Comparison of ENCODE assay signal across 12 mouse cellular contexts in genomic region chr15:32257340-32257739, GRCm38 (mm10). TPM values are rescaled to one million over a fixed set of nuclear protein-coding genes. Genes with fewer than 3 reads are reported as not detected.
A peak's percentile ranks its signal among the peaks of the same experiment; 100 is the strongest.
DNase-seq lines count a peak whose midpoint lies in the region; ATAC-seq and TF ChIP-seq lines count a peak whose summit lies in the region.
"Had no signal": no experiment of that assay in that cellular context is flagged by ENCODE, and none has a peak within 500 bp of the region (broad histone marks: within the 10 kb centered on the region; RNA-seq: fewer than 3 reads in every experiment).

No protein-coding gene starts in this region.

- no peak for TF ChIP-seq POLR2A in cerebellum, adult 2 months (IDR thresholded peaks at IDR 0.05; ENCODE audit: borderline replicate concordance, insufficient read depth, low read length)

- H3K9me3 ChIP-seq in forebrain, postnatal 0 days (ENCODE audit: low read length): peaks cover 3% of the 10 kb centered on the region; the same call in 1 of the 2 replicates
- peaks cover 6% of the 10 kb centered on the region; the same call in 1 of the 2 replicates for H3K9me3 ChIP-seq in forebrain, embryonic 10.5 days
- no peaks in the 10 kb centered on the region; the same call in 1 of the 2 replicates for H3K9me3 ChIP-seq in lung, embryonic 15.5 days
- 0 out of 2 replicates have a peak, but pooled peaks cover 3% of the 10 kb centered on the region for H3K9me3 ChIP-seq in heart, embryonic 14.5 days (ENCODE audit: control insufficient read depth, low read length)
- H3K9me3 ChIP-seq in limb, embryonic 13.5 days: peaks cover 5% of the 10 kb centered on the region; the same call in 1 of the 2 replicates
- H3K9me3 ChIP-seq: hindbrain, embryonic 15.5 days had no signal

- peak; percentile 14; the same call in 1 of the 2 replicates for ATAC-seq in forebrain, postnatal 0 days
- ATAC-seq in lung, embryonic 15.5 days (ENCODE audit: borderline replicate concordance, extremely low read depth, low FRiP score, low TSS enrichment): peak; percentile 39; the same call in 1 of the 2 replicates
- peak; percentile 56; the same call in 1 of the 2 replicates for ATAC-seq in heart, embryonic 14.5 days (ENCODE audit: insufficient number of reproducible peaks, insufficient read depth, low FRiP score, low read depth)
- ATAC-seq in limb, embryonic 13.5 days (ENCODE audit: low FRiP score, low read depth): 0 out of 2 replicates have a peak, but pooled peaks have one; percentile 21

- H3K4me2 ChIP-seq in forebrain, postnatal 0 days (ENCODE audit: low read depth): peak overlapping the region; percentile 9; the same call in 1 of the 2 replicates
- 0 out of 2 replicates have a peak overlapping the region, but pooled peaks have one; percentile 10 for H3K4me2 ChIP-seq in lung, embryonic 15.5 days
- H3K4me2 ChIP-seq in heart, embryonic 14.5 days (ENCODE audit: low read length): peak overlapping the region; percentile 47
- peak overlapping the region; percentile 36 for H3K4me2 ChIP-seq in limb, embryonic 13.5 days (replicated peaks)
- H3K4me2 ChIP-seq: embryonic facial prominence, embryonic 12.5 days; hindbrain, embryonic 15.5 days had no signal

- 64% methylated on average over 8 of the region's 8 CpGs for WGBS in forebrain, postnatal 0 days
- whole genome bisulfite sequencing in forebrain, embryonic 10.5 days: 79% methylated on average over 8 of the region's 8 CpGs
- 51% methylated on average over 8 of the region's 8 CpGs for WGBS in lung, embryonic 15.5 days
- WGBS in heart, embryonic 14.5 days: 28% methylated on average over 8 of the region's 8 CpGs
- 47% methylated on average over 8 of the region's 8 CpGs for WGBS in limb, embryonic 13.5 days
- 32% methylated on average over 8 of the region's 8 CpGs for WGBS in cerebellum, adult 2 months

- no peaks in the 10 kb centered on the region for H3K4me1 ChIP-seq in forebrain, postnatal 0 days (ENCODE audit: insufficient read depth)
- H3K4me1 ChIP-seq in forebrain, embryonic 10.5 days: peaks cover 39% of the 10 kb centered on the region
- H3K4me1 ChIP-seq in lung, embryonic 15.5 days: peaks cover 19% of the 10 kb centered on the region; the same call in 1 of the 2 replicates
- peaks cover 13 to 33% of the 10 kb centered on the region in 2 experiments for H3K4me1 ChIP-seq in heart, embryonic 14.5 days (ENCODE audit: control insufficient read depth in 2 of 2, insufficient read depth in 2 of 2, low read length in 2 of 2)
- H3K4me1 ChIP-seq in limb, embryonic 13.5 days: peaks cover 29% of the 10 kb centered on the region
- H3K4me1 ChIP-seq in cerebellum, adult 2 months (ENCODE audit: control insufficient read depth, insufficient read depth, low read length): peaks cover 7% of the 10 kb centered on the region

- no peak for DNase-seq in forebrain, postnatal 0 days
- DNase-seq in forebrain, embryonic 10.5 days (ENCODE audit: extremely low spot score, low spot score): no peak
- DNase-seq in lung, postnatal 14 days: no peak
- DNase-seq in cerebellum, adult 2 months: no peak
- DNase-seq in Muller cell, postnatal 12 days (ENCODE audit: inconsistent ontology term): no peak
- DNase-seq: gastrocnemius, postnatal 36 days had no signal

- H3K4me3 ChIP-seq in forebrain, postnatal 0 days (ENCODE audit: low read depth, low read length): no peak overlapping the region
- H3K4me3 ChIP-seq in forebrain, embryonic 10.5 days: no peak overlapping the region
- no peak overlapping the region for H3K4me3 ChIP-seq in lung, embryonic 15.5 days
- H3K4me3 ChIP-seq in heart, embryonic 14.5 days (ENCODE audit: control insufficient read depth in 1 of 2, insufficient read depth in 1 of 2, low read depth in 1 of 2, low read length in 2 of 2): no peak overlapping the region
- no peak overlapping the region for H3K4me3 ChIP-seq in limb, embryonic 13.5 days
- H3K4me3 ChIP-seq in cerebellum, adult 2 months (replicated peaks; ENCODE audit: insufficient read depth, low read depth, low read length): no peak overlapping the region
- H3K4me3 ChIP-seq: embryonic facial prominence, embryonic 12.5 days; hindbrain, embryonic 15.5 days had no signal

- no peaks in the 10 kb centered on the region for H3K36me3 ChIP-seq in forebrain, postnatal 0 days (ENCODE audit: insufficient read depth)
- peaks cover 10% of the 10 kb centered on the region for H3K36me3 ChIP-seq in forebrain, embryonic 10.5 days (replicated peaks)
- H3K36me3 ChIP-seq in lung, embryonic 15.5 days: 0 out of 2 replicates have a peak, but pooled peaks cover 4% of the 10 kb centered on the region
- H3K36me3 ChIP-seq in heart, embryonic 14.5 days (ENCODE audit: control insufficient read depth, insufficient read depth, low read length): no peaks in the 10 kb centered on the region
- peaks cover 12% of the 10 kb centered on the region for H3K36me3 ChIP-seq in limb, embryonic 13.5 days
- H3K36me3 ChIP-seq: hindbrain, embryonic 15.5 days had no signal

- no peak for TF ChIP-seq CTCF in forebrain, postnatal 0 days (IDR thresholded peaks at IDR 0.05; ENCODE audit: low read depth)
- TF ChIP-seq CTCF in cerebellum, adult 2 months (IDR thresholded peaks at IDR 0.05; ENCODE audit: borderline replicate concordance, insufficient read depth, low read depth, low read length): no peak

- H3K27me3 ChIP-seq in forebrain, postnatal 0 days (ENCODE audit: insufficient read depth, low read length): no peaks in the 10 kb centered on the region
- no peaks in the 10 kb centered on the region for H3K27me3 ChIP-seq in forebrain, embryonic 10.5 days (ENCODE audit: poor library complexity, severe bottlenecking)
- no peaks in the 10 kb centered on the region for H3K27me3 ChIP-seq in lung, embryonic 15.5 days
- H3K27me3 ChIP-seq in heart, embryonic 14.5 days (ENCODE audit: control insufficient read depth, insufficient read depth, low read length): no peaks in the 10 kb centered on the region
- no peaks in the 10 kb centered on the region for H3K27me3 ChIP-seq in limb, embryonic 13.5 days
- H3K27me3 ChIP-seq in cerebellum, adult 2 months (ENCODE audit: control insufficient read depth, insufficient read depth, low read length): no peaks in the 10 kb centered on the region
- H3K27me3 ChIP-seq: embryonic facial prominence, embryonic 12.5 days; hindbrain, embryonic 15.5 days had no signal

- H3K27ac ChIP-seq in forebrain, postnatal 0 days (ENCODE audit: low read depth, low read length): no peak overlapping the region
- no peak overlapping the region for H3K27ac ChIP-seq in forebrain, embryonic 10.5 days
- 0 out of 2 replicates have a peak overlapping the region, but pooled peaks have one; percentile 41 for H3K27ac ChIP-seq in lung, embryonic 15.5 days
- peak overlapping the region; percentile 68 to 83 for H3K27ac ChIP-seq in heart, embryonic 14.5 days (replicated peaks in 1 of 2; ENCODE audit: control insufficient read depth in 1 of 2, insufficient read depth in 1 of 2, low read depth in 2 of 2, low read length in 2 of 2)
- 0 out of 2 replicates have a peak overlapping the region, but pooled peaks have one; percentile 22 for H3K27ac ChIP-seq in limb, embryonic 13.5 days
- H3K27ac ChIP-seq in cerebellum, adult 2 months (ENCODE audit: insufficient read depth, low read length): no peak overlapping the region
- H3K27ac ChIP-seq: embryonic facial prominence, embryonic 12.5 days; hindbrain, embryonic 15.5 days; liver, embryonic 14.5 days had no signal

- no peak overlapping the region for H3K9ac ChIP-seq in forebrain, postnatal 0 days
- H3K9ac ChIP-seq in lung, embryonic 15.5 days: no peak overlapping the region
- H3K9ac ChIP-seq in heart, embryonic 14.5 days (ENCODE audit: low read length): 0 out of 2 replicates have a peak overlapping the region, but pooled peaks have one; percentile 5
- H3K9ac ChIP-seq in limb, embryonic 13.5 days: no peak overlapping the region
- H3K9ac ChIP-seq: embryonic facial prominence, embryonic 12.5 days; hindbrain, embryonic 15.5 days; liver, embryonic 14.5 days had no signal

RNA-seq across cellular contexts. Expression of gene Sema5a, which starts 12.7 kb away (rescaled TPM):
- total RNA-seq in forebrain, postnatal 0 days (2014; rRNA removed): 12.2 and 21.5 TPM in 2 replicates
- 3.7 and 7.6 TPM in 2 replicates for polyA plus RNA-seq in forebrain, postnatal 0 days (2015; fragmentation: Nextera tagmentation; extraction: Ambion mirVana)
- 6.9 and 8.3 TPM in 2 replicates for polyA plus RNA-seq in forebrain, embryonic 10.5 days (2016; fragmentation: Nextera tagmentation; extraction: Ambion mirVana)
- polyA plus RNA-seq in lung, embryonic 15.5 days (2015; fragmentation: Nextera tagmentation; extraction: Ambion mirVana): 12.1 and 13.4 TPM in 2 replicates
- 8.4 and 10.0 TPM in 2 replicates for polyA plus RNA-seq in heart, embryonic 14.5 days (2014; fragmentation: Nextera tagmentation; extraction: Ambion mirVana)
- 39.4 and 42.2 TPM in 2 replicates for polyA plus RNA-seq in limb, embryonic 13.5 days (2015; fragmentation: Nextera tagmentation; extraction: Ambion mirVana)
- 11.1 and 11.3 TPM in 2 replicates for polyA plus RNA-seq in cerebellum, adult 2 months (2012; rRNA removed)

Comparison
In these comparisons a context has a peak if more than half of its experiments do, and no peak if none do; other contexts are left out.
1. H3K27ac ChIP-seq: peak in lung, embryonic 15.5 days (single experiment), heart, embryonic 14.5 days (2 of 2) and limb, embryonic 13.5 days (single experiment); none in forebrain, postnatal 0 days (single experiment), forebrain, embryonic 10.5 days (single experiment) and cerebellum, adult 2 months (single experiment).
2. Peak in every context shown above with its lines, with median percentiles within 50 percentile points of each other: ATAC-seq and H3K4me2 ChIP-seq.